Mouse (Mus musculus) bone marrow macrophage, adult 2 months (primary cell): ENCODE results near the gene Nav1.

Experiments
- CTCF ChIP-seq: IDR thresholded peaks from 2 replicates; pipeline ENCODE4 v1.5.1; 2012; ENCODE audit warnings: low read depth, mild to moderate bottlenecking, low read length, moderate library complexity
- POLR2A ChIP-seq: IDR thresholded peaks from 2 replicates; pipeline ENCODE4 v1.6.1; 2012; ENCODE audit warnings: mild to moderate bottlenecking, low read depth, low read length, borderline replicate concordance

- TF ChIP-seq CTCF (no peak), POLR2A (no peak)
Observed at GRCm38 (mm10) chr1:135401452-135402110, 205.5 kb downstream of the Nav1 start.
